Mouse (Mus musculus) adrenal gland, adult 2 months (tissue): ENCODE measurements around the gene E2f8. TPM values are rescaled to one million over a fixed set of nuclear protein-coding genes. Genes with fewer than 3 reads are reported as not detected.

ENCODE experiments used
- DNase-seq: peaks from one replicate; pipeline ENCODE4 v3.0.0; 2021
- polyA plus RNA-seq: library from polyadenylated mRNA; depleted of rRNA; stranded (reverse); fragments of >200 nt; gene quantifications from 2 replicates; pipeline ENCODE4 v1.2.3, GENCODE M21; 2012
- total RNA-seq, 2 experiments: library from RNA; stranded (reverse); gene quantifications; 2 replicates each; pipeline ENCODE4 v1.2.3; 2021

Gene E2f8
- total and polyA plus RNA-seq, 3 experiments: 0.55 to 1.2 (median 0.66) TPM

GRCm38 (mm10) chr7:48891029-48891428, 9.6 kb upstream of the E2f8 start:
- no peak for DNase-seq

- no peak for DNase-seq
Observed at GRCm38 (mm10) chr7:48888751-48889150, 7.4 kb upstream of the E2f8 start.

DNA sequence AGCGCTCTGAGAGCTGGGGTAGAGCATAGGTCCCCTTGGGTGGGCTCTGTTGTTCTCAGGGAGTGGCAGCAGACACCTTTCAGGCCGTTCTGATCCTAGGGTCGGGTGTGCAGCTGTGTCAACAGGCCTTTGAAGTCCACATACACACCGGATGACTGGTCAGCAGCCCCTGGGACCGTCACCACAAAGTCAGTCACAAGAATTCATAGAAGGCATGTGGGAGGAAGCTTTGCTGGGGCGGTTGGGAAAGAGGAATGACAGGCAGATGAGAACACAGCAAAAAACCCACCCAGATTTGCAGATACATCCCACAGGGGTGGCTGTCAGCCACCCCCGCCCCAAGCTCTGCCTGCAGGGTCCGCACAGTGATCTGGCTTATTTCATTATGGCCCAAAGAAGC, 6.6 kb upstream of the E2f8 start:
- DNase-seq: no peak

GRCm38 (mm10) chr7:48884266-48884611, 2.8 kb upstream of the E2f8 start:
- DNase-seq: no peak

DNA sequence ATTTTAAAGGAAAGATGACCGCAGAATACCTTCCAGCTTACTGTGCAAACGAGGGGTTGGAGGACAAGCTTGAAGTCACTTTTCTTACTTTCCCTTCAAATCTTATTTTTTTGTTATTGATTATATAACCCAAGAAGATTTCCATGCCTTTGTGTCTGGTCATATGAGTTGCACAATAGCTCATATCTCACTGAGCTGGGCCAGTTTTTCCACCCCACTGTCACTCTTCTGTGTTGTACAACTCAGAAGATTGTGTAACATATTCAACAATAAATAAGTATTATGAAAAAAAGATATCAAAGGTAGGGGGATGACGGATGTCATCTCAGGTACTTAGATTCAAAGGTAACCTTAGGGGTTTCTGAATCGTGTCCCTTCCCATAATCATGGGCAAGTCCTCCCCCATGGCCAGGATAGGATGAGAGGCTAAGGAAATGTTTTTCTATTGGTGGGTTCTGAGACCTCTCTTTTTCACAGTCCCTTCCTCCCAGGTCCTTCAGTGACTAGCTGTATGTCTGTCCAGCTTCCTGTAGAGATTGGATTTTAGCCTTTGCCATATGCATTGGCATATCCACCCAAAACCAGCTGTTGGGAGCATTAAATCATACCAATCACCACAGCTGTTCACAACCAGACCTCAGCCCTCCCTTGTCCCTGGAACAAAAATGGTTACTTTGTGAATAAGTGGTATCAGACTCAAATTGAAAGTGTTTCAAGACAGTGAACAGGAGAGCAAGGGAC, 2.3 kb upstream of the E2f8 start:
- no peak for DNase-seq

- peak; percentile 16 for DNase-seq
Observed at GRCm38 (mm10) chr7:48881971-48882609, 694 bp upstream of the E2f8 start.

DNA sequence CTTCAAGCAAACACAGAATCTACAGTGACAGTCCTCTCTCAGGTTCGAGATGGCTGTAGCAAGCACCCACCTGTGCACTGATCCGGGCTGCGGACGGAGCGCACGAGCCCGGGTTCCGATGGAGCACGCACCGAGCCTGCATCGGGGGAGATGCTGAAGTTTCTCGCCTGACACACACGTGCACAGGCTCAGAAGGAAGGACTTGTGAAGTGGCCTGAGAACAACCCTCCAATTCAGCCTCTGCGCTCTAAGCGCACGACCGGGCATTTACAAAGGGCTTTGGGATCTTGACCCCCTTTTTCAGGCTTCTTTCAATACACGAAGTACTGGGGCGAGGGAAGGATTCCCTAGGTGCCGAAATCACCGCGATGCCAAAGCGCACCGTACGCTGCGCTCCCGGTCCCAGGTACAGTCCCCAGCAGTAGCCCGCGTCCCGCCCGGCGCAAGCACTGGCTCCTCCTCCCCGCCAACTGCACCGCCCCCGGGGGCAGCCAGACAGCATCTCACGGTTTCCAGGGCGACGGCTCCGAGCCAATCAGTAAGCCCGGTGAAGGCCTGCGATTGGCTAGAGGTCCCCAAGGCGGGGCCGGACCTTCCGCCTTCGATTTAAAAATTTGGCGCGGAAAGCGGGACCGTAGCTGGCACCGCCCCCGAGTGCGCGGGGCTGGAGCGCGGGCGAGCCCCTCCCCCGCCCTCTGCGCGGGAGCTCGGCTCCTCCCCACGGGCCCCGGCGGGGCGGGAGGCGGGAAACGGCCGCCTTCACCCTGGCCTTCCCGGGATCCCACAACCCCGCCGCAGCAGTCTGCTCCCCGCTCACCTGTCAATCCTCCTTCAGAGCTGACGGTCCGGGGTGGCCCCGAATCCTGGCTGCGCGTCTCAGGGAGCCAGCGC, 560 bp downstream of the E2f8 start:
- peak; percentile 98 for DNase-seq

GRCm38 (mm10) chr7:48879574-48879973, 1.8 kb downstream of the E2f8 start:
- DNase-seq: no peak

GRCm38 (mm10) chr7:48877786-48878390, 3.5 kb downstream of the E2f8 start:
- DNase-seq: no peak

DNA sequence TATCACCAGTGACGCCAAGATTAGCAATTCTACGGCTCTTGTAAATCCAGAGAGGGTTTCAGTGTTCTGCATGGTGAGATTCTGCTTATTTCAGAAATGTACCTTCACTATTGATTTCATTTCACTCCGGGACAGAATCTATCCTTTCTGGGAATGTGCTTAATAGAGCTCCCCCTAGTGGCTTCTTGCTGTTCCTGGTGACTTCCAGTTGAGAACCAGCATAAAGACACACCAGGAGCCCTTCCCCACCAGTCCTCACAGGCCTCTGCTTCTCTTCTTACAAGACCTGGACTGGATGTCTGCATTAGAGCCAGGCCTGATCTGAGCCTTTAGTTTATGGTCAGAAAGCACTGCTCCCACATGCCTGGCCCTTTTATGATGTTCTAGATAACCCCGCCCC, 4.9 kb downstream of the E2f8 start:
- DNase-seq: peak; percentile 65

DNA sequence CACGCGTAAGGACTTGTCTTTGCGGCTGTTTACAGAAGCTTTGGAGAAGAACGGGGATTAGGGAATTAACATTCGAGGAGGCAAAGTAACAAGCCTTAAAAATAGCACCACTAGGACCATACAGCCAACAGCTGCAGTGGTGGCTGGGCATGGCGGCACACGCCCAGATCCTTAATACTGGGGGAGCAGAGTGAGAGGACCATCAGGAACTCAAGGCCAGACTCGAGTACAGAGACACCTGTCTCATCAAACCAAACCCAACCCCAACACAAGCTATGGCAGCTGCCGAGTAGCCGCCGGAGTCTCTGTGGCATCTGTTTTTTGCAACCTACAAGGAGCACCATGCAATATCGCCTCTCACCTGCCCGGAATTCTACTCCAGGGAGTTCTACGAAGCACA, 6.3 kb downstream of the E2f8 start:
- no peak for DNase-seq

DNA sequence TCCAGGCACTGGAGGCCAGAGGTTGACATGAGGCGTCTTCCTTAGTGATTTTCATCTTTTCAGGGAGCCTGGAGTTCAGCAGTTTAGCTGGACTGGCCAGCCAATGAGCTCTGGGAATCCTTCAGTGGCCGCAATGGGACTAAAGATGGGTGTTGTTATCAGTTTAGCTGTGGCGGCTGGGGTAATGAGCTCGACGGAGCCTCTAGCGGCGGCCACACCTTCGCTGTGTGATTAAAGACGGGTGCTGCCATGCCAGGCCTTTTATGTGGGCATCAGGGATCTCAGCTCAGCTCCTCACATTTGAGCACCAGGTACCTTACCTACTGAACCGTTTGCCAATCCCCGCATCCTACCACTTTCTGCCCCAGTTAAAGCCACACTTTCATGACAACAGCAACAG, 10.1 kb downstream of the E2f8 start:
- no peak for DNase-seq

GRCm38 (mm10) chr7:48870579-48871180, 10.7 kb downstream of the E2f8 start:
- no peak for DNase-seq

GRCm38 (mm10) chr7:48870144-48870543, 11.3 kb downstream of the E2f8 start:
- no peak for DNase-seq

DNA sequence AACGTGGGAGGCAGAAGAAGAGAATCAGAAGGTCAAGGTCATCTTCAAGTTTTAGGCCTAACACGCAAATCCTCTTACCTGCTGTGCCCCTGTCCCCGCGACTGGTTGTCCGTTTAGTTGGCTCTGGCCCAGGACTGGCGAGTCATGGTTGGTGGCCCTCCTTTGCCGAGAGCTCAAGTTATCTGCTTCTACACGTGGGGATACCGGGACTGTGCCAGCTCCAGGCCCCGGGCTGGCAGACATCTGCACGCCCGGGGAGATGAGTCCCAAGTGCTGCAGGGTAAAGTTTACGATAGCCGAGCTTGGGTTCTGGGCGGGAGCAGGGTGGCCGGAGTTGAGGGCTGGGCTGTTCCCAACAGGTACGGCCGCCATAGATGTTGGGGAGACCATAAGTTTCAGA, 13.8 kb downstream of the E2f8 start:
- no peak for DNase-seq

GRCm38 (mm10) chr7:48864671-48865458, 16.5 kb downstream of the E2f8 start:
- no peak for DNase-seq

DNA sequence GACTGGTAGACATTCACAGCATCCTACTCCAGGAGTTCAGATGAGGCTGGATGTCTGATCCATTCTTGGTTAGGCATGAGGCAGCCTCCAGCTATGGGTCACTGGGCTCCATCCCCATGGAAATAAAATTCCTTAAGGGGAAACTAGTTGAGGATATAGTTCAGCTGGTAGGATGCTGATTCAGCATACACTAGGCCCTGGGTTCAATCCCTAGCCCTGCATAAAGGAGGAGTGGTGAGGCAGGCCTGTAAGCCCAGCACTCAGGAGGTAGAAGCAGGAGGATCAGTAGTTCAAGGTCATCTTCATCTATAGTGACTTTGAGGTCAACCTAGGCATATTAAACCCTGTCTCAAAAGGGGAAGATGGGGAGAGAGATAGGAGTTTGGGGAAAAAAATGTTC, 17.2 kb downstream of the E2f8 start:
- DNase-seq: no peak

DNA sequence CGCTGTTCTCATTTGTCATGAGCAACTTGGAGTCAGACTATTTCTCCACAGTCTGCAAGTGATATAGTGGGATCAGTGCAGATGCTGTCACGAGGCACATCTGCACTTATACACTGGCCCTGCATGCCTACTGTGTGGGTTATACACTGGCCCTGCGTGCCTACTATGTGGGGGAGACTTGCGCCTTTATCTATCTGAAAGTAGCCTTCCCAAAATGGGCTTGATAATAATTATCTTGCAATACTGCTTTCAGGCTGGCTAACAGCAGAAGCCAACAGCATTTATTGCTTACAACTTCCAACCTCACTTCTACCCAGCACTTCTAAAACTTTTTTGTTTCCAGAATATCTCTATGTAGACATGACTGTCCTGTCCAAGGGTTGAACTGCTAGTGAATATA, 19.6 kb downstream of the E2f8 start:
- no peak for DNase-seq

DNA sequence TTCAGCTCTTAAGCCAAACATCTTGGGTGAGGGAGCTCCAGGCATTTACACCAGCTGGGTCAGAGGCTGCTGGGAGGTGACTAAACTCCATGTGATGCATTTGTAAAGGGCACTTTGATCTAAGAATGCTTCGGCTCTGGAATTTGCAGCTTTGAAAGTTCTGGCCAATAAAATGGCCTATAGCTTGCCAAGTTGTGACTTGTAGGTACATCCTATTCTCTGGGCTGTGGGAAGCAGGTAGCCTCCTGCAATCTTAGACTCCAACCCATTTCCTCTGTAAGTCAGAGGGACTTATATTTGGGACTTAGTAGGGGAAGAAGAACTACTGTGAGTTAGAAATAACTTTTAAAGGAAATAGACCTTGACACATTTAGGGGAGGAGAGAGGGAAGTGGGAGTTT, 20.4 kb downstream of the E2f8 start:
- DNase-seq: peak; percentile 21

DNA sequence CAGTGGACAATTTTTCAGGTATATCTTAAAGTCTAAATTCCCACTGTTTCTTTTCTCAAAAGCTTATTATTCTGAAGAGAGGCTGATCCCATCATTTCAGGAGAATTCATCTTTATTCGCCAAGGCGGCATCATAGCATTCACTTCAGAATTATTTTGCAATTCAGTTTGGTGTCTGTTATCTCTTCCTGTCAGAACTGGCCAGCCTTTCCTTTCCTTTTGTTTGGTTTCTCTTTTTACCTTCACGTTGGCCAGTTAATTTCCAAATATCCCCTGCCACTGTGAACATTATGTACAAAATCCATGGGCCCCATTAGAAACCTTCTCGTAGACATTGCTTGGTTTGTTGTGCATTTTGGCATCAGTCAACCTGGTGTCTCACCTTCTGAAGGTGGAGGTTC, 22.0 kb downstream of the E2f8 start:
- no peak for DNase-seq

- DNase-seq: no peak
Observed at GRCm38 (mm10) chr7:48858257-48858656, 23.1 kb downstream of the E2f8 start.
